Mouse (Mus musculus) megakaryocyte, adult 5-6 weeks (primary cell): Measurements from ENCODE around the gene Xxylt1. TPM values are rescaled to one million over a fixed set of nuclear protein-coding genes. Genes with fewer than 3 reads are reported as not detected.

ENCODE experiments used
- ATAC-seq: 2 replicates; pipeline ENCODE4 v1.8.0; 2016; ENCODE audit warnings: mild to moderate bottlenecking, inconsistent platforms; ENCODE audit not compliant: poor library complexity, severe bottlenecking
- total RNA-seq, 2 experiments: library from RNA; stranded (forward) in 1 of 2; stranded (reverse) in 1 of 2; fragments of 153-499, 151-499 nt in 1 of 2; fragments of 221-1000, 200-1000 nt in 1 of 2; gene quantifications; 2 replicates each; pipeline versions ENCODE4 v1.2.3 to v1.2.4; 2015 to 2017

Xxylt1 gene
- total RNA-seq, 2 experiments from 2014 or later = 5.1 to 9.8 TPM

- ATAC-seq = no peak
Measured at GRCm38 (mm10) chr16:31062918-31063317, 18.3 kb downstream of the Xxylt1 start.

DNA sequence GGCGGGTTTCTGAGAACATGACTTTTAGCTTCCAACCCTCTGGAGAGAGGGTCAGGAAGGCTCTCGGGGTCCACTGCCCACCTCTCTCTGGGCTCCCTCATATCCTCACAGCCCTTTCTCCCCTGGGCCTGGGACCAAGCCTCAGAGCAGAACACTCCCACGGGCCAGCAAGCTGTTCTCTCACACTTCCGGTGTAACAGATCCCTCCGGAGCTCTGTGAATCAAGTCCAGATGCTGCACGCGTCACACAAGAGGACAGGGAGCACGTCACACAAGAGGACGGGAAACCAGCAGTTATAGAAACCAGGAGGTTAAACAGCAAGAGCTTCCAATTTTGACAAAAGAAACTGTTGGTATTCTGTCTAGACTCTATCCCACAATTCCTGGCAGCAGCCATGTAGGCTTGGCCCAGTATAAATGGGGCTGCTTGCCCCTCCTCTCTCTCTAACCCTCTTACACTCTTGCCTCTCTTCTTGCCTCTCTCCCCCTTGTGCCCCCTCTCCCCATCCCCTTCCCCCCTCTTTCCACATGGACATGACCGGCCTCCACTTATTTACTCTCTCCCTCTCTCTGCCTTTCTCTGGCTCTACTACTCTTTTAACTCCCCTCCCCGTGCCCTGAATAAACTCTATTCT, 19.9 kb downstream of the Xxylt1 start:
- no peak for ATAC-seq

DNA sequence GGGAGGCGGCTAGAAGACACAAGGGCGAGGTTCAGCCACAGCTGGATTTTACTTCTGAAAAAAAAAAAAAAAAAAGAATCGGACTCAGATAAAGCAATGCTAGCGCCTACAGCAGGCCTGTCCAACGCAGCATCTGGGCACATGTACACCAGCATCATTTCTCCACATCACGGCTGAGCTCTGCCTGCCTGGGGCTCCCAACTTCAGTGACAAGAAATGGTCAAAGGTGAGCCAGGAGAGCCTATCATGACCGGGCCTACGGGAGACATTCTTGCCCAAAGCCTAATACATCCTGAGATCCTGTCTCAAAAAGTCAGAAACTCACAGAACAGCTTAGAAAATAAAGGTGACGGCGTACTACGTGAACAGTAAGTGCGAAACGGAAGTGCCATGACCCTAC, 20.5 kb downstream of the Xxylt1 start:
- ATAC-seq = no peak

GRCm38 (mm10) chr16:31060226-31060625, 21.0 kb downstream of the Xxylt1 start:
- ATAC-seq = no peak

DNA sequence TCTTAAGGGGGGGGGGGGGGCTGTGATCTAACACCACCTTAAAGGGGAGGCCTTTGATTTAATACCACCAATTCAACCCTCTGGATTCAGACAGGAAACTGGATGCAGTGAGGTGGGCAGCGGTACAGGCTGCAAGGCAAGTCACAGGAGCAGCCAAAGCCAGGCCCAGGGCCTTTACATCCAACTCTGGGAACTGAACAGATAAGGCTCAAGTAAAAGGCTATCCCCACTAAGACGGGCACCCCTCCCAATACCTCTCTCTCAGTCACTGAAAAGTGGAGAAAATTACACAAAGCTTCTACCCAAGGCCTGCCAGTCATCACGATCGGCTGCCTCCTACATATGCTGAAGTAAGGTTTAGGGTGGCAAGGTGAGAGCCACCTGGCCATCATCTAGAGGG, 21.5 kb downstream of the Xxylt1 start:
- ATAC-seq = no peak

- ATAC-seq = no peak
Measured at GRCm38 (mm10) chr16:31052812-31053211, 28.4 kb downstream of the Xxylt1 start.

- no peak for ATAC-seq
Measured at GRCm38 (mm10) chr16:31052177-31052726, 29.0 kb downstream of the Xxylt1 start.

GRCm38 (mm10) chr16:31050701-31051100, 30.5 kb downstream of the Xxylt1 start:
- ATAC-seq = no peak

- ATAC-seq = no peak
Measured at GRCm38 (mm10) chr16:31048194-31048593, 33.0 kb downstream of the Xxylt1 start.

GRCm38 (mm10) chr16:31047186-31047898, 33.9 kb downstream of the Xxylt1 start:
- no peak for ATAC-seq

- ATAC-seq = no peak
Measured at GRCm38 (mm10) chr16:31046217-31046659, 35.0 kb downstream of the Xxylt1 start.

DNA sequence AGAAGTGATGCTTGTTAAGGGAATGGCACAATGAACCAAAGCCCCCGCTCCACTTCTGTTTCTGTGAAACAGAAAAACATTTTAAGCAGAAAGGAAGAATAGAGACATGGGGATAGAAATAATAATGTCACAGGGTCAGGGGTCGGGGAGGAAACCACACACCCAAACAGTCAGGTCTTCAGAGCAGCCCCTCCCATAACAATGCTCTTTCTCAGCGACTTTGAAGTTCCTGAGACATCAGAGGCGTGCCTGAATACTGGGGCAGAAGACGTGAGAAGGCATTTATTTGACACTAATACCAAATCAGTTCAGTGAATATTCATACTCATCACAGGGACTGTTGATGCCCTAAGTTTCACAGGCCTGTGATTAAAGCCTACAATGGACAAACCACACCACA, 36.0 kb downstream of the Xxylt1 start:
- ATAC-seq = no peak

GRCm38 (mm10) chr16:31043136-31043535, 38.1 kb downstream of the Xxylt1 start:
- ATAC-seq = no peak

- ATAC-seq = no peak
Measured at GRCm38 (mm10) chr16:31041566-31041965, 39.7 kb downstream of the Xxylt1 start.

GRCm38 (mm10) chr16:31039803-31040459, 41.3 kb downstream of the Xxylt1 start:
- no peak for ATAC-seq

DNA sequence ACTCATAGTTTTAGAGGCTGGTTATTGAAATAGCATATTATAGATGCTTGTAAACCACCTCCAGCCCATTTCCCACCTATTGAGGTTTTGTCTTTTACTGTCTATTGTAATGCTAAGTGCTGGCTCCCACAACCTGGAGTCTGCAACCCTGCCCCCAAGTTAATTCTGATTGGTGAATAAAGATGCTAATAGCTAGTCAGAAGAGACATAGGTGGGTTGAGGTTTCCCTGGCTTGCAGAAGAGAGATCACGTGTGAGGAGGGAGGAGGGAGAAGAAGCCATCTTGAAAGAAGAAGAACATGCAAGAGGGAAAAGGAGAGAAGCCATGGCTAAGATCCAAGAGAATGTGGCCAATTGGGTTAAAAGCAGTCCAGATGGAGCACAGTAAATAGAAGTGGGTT, 43.8 kb downstream of the Xxylt1 start:
- no peak for ATAC-seq

GRCm38 (mm10) chr16:31035651-31036245, 45.5 kb downstream of the Xxylt1 start:
- ATAC-seq = no peak

GRCm38 (mm10) chr16:31035235-31035634, 46.0 kb downstream of the Xxylt1 start:
- 0 out of 2 replicates have a peak, but pooled peaks have one; percentile 7 for ATAC-seq

- no peak for ATAC-seq
Measured at GRCm38 (mm10) chr16:31034051-31034450, 47.2 kb downstream of the Xxylt1 start.

DNA sequence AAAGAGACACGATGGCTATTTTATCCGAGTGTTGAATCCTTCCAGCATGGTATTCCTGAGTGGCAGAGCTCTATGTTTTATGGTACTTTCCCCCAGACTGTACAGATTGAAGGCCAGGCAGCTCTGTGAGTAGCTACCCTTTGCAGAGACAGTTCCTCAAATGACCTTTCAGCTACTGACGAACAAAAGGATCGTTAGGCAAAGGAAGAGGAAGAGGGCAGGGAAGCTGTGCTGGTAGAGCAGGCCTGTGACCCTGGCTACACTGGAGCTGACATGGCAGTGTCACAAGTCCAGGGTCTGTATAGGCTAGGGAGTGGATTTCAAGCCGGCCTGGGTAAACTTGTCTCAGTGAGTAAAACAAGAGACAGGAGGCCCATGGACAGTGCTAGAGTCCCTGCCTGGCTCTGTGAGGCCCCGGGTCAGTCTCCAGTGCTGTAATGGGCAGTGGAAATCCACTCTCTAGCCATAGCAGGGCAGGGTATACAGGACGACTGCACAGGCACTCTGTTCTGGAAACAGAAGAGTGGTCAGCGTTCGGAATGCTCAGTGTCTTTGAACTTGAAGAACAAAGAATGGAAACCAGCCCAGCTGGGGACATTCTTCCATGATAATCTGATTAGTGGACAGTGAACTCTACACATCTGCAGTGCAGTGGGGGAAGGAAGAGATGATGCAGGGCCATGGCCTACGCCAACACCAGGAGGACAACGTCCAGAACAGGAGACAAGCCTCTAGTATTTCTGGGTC, 51.3 kb downstream of the Xxylt1 start:
- peak; percentile 94 for ATAC-seq
